Mouse (Mus musculus) right cerebral cortex, postnatal 10 days (tissue): ENCODE measurements around the gene Pheta1.
A peak's percentile ranks its signal among the peaks of the same experiment; 100 is the strongest.

Experiments used
- DNase-seq, 2 experiments: peaks; one replicate each; pipeline ENCODE4 v3.0.0; 2021; ENCODE audit warnings: low spot score in 2 of 2

Pheta1 gene

DNA sequence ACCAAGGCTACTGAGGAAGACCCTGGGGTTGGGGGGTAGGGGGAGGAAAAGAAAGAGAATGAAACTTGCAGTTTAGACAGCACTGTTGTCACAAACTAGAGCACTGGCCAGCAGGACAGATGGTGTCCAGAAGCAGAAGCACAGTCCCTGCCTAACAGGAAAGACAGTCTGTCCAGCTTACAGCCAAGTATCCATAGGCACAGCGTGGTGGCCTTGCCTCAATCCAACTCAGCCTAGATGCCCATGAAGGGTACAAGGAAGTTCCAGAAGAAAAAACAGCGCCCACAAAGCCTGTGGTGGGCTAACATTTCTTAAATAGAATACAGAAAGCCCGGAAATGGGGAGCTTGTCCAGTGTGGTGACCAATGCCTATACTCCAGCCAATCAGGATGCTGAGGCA is 23.2 kb upstream of the Pheta1 start:
- DNase-seq = no peak

DNA sequence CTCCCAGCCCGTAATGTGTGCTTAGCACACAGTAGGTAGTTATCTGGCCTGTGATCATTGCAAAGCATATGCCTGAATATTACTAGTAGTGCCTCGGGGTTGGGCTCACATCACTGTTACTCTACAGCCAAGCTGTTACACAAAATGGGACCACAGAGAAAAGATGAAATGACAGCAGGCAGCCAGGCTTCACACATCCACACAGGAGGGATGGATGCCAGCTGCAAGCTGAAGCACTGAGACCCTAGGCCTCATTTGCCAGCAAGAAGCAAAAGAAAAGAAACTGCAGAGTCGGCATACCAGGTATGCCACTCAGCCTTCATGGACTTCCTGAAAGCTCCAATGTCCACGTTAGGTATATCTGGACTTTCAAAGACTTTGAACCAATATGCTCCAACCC is 20.9 kb upstream of the Pheta1 start:
- no peak for DNase-seq

DNA sequence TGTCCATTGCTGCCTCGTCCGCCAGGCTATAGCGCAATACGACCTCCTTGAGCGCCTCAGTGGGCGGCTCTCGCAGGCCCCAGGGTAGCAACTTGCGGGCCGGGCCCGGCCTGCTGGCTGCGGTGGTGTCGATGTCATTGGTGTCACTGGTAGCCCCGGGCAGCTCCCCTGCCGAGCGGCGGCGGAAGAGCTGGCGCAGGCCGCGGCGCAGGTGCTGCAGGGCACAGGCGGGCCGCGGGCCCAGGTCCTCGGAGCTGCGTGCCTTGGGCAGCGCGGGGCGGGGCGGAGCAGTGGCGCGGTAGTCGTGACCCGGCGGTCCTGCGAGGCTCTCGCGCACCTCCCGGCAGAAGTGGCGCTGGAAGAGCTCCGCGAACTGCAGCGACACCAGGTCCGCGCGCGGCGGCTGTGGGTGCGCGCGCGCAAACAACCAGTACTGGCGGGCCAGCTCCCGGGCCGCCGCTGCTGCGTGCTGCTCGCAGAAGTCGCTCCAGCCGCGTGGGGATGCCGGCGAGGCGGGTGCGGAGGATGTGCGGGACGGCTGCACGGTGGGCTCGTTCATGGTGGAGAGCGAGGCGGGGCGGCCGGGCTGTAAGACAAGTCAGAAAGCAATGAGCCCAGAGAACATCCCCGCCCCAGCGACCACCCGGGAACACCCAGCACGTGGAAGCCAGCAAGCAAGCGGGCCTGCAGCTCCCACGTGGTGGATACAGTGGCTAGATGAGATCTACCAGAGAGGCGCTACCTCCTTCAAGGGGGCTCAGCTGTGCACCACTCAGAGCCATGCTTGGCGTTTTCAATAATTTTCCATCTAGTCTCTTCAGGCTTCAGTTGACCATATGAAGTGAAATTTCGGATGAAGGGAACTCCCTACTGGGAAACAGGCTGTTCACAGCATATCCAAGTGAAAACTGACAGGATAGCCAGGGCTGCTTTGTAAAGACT is 20.0 kb upstream of the Pheta1 start:
- no peak for DNase-seq

DNA sequence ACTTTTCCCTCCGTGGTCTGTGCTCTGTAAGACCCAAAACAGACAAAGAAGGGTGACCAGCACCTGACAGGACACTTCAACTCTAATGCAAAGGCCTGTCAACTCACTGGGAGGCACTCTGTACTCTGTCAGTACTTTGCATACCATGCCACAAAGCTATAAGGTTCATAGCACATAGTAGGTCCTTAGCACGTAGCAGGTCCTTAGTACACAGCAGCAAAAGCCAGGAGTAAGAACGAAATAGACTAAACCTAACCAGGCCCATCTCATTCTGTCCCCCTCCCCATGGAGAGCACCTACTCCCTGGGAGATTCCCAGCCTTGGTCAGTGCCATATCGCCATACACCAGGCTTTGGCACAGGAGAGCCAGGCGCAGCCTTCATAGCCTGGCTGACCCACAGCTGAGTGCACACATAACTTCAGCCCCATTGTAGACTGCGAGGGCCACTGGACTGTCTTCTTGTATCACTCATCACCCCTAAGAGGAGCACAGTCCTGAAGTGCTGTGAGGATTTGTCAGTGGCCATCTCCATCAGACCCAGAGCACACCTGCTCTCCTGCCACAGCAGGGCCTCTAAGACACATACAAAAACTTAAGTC is 17.7 kb upstream of the Pheta1 start:
- no peak for DNase-seq

DNA sequence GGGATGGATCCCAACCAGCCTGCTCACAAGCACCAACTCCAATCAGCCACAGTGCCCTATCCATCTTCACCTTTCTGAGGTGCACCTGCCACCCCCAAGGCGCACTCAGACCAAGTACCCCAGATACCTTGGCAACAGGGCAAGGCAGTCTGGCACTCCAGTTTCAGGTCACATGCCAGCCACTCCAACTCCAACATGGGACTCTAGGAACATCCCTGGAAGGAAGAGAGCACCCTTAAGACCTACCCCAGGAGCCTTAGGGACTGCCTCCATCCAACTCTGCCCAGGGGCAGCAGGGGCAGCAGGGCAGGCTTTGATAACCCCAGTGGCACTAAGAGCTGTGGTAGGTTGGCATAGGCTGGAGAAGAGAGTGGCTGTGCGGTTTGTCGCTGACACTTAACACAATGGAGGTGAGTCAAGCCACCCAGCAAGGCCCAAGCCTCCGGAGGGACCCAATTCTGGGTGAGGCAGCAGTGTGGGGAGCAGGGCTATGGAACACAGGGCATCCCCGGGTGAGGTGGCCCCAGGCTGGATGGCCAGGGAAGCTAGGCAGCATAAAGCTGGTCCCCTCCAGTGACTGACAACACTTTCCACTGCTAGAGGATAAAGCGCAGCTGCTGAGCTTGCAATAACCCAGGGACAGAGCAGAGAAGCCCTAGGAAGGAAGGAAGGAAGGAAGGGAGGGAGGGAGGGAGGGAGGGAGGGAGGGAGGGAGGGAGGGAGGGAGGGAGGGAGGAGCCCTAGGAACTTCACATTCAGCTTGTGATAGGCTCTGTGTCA is 16.2 kb upstream of the Pheta1 start:
- DNase-seq = no peak

DNA sequence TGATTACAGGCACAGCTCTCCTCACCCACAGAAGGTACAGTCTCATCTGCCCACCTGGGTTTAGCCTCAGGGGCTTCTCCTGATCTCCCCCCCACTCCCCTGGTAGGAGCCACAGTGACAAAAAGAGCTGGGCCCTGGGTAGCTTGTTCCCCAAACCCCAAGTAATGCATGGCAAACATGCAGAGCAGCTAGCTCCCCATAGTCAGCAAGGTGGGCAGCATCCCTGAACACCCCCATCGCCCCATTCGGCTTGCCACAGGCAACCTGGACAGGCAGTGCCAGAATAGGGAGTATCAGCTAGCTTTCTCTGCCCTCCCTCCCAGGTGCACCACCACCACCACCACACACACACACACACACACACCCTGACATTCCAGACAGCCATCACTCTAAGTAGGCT is 15.6 kb upstream of the Pheta1 start:
- DNase-seq = no peak

DNA sequence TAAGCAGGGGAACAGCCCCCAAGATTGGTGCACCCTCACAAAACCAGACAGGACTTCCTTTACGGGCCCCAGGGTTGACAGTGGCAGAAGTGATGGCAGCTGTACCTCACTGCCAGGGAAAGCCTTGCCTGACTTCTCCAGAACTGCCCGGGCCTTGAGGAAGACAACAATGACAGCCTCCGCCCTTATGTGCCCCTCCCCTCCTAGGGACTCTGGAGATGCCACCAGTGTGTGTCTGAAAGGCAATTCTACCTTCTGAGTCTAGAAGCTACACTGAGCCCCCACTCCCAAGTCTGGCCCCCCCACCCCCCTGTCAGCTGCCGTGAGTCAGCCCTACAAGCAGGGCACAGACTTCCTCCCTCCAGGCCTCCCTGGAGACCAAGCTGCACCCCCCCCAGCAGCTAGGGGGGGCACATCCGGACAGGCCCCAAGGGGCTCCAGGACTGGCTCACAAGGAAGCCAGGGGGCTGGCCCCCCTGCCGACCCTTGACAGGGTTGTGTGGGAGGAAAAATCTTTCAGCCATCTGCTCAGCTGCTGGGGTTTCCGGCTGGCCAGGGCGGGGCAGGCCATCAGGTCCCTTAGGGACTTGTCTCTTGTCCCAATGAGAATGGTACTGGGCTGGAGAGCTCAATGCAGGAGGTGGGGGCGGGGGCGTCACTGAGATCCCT is 15.1 kb upstream of the Pheta1 start:
- no peak for DNase-seq

DNA sequence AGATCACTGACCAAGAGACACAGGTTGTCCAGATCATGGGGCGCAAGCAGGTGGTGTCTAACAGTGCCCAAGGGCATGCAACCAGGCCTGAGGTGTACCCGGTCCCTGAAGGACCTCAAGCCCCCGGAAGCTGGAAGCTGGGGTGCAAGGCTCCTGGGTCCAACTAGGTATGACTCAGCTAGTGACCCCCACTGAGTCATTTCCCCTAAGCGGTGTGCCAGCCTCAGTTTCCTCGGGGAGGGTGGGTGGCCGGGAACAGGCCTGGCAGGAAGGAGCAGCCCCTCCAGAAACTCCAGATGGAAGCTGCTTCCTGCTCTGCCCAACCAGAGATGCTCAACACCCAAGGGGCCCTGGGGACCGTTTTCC is 14.6 kb upstream of the Pheta1 start:
- DNase-seq = no peak

DNA sequence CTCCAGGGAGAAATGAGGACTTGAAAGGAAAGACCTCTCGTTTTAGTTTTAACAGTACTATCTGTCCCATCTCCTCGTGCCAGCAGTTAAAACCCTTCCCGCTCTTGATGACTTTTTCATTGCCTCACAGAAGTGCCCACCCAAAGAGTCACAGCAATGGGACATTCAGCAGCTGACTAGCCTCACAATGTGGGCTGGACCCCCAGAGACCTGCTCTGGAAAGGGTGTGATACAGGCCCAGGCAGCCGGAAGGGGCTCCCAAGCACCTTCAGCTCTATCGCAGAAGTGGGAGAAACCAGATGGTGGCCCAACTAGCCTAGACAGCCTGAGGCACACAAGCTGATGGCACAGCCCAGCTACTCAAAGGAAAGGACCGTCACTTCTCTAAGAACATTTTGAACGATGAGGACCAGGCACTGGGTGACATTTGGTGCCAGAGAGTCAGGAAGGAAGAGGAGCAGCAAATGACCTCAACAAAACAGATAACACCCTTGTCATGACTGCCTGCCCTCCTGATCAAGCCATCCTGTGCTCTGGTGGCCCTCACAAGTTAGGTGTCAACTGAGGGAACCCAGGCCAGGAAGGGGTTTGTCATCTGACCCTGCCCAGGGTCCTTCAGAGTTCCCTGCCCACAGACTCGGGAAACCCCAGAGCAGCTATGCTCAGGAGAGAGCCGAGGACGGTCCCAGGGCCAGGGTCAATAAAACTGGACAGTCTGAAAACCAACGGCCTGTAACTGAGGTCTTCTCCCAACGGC is 13.6 kb upstream of the Pheta1 start:
- DNase-seq = no peak

DNA sequence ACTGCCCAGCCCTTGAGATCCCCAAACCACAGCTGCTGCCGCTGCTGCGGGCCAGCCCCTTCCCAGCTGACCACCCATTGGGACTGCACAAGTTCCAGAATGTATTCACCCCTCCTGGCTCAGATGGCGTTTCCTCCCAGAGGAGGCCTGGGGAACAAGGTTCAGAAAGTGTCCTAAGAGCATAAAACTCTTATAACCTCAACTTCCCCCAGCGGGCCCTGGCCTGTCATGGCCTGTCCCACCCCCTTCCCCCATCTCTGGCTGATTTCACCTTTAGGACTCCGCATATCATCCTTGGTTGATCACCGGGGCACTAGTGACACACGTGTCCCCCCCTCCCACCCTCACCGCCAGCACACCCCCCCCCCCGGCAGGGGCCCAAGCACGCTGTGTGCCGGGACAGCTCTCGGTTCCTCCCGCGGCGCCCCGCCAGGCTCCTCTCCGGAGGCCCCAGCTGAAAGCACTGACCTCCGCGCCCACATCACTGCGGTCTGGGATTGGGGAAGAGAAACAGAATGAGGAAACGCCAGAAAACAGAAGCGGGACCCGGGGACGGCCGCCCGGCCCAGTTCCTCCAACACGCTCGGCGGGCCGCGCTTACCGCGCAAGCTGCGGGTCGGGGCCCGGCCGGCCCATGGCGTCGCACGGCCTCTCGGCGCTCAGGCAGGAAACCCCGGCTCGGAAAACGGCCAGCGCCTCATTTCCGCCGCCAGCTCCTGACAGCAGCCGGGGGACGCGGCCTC is 12.7 kb upstream of the Pheta1 start:
- DNase-seq = peak; percentile 76 to 77

DNA sequence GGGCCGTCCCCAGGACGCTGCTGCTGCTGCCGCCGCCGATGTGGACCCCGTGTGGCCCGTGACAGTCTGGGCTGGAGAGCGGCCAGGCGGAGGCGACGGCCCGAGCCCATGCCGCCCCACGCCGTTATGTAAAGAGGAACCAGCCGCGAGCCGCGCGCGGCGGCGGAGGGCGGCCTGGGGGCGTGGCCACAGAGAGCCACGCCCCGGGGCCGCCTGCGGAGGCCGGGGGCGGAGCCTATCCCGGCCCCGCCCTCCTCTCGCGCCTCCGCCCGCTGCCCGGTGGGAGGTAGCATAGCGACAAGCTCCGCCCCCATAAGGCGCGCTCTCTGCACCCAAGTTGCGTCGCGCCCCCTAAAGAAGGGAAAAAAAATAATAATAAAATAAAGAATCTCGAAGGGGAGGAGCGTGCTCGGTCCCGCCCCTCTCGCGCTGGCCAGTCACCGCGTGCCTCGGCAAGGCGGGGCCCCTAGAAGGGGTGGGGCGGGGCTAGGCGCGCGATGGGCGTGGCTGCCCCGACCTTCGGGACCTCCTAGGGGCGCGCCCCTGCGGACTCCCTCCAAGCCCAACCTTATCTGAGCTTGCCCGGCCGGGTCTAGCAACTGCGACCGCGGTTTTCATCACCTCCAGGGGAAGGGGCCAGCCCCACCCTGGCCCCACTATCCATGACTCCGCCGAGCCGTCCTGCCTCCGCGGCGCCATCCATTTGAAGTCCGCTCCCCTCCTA is 11.9 kb upstream of the Pheta1 start:
- DNase-seq = peak; percentile 87 to 88

DNA sequence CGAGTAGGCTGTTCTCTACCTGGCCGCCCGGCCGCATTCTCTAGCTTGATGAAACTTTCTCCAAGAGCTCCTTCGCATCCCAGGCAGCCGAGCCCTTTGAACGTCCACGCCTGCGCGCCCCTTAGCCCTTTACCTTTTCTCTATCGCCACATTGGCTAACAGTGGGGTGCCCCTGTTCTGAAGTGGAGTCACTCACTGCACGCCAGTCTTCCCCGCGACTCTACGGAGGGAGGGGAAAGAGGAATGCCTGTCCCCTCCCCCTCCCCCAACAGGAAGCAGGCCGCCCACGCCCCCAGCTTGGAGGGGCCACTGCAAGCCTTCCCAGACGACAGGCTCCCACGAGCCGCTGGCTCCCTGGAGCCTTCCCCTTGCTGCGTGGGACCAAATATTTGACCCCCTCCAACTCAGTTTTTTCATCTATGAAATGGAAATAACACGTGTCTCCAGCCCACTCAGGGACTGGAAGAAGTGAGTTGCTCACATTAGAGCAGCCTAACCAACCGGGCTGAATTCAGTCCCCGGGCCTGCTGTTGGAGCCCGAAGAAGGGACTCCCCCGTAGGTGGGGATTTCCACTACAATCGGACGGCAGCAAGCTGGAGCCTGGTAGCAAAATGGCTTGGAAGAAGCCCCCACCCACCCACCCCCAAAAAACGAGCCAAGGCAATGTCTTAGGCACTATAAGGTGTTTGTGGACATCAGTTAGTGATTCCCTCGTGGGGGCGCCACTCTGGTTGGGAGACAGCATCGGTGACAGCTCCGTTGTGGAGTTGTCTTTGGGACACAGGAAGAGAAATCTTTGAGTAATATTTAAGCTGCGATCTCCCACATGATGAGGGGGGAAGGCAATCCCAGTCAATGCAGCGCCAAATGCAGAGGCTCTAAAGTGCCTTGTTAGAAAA is 11.1 kb upstream of the Pheta1 start, which contains the start of gene Sh2b3:
TSS of gene Sh2b3 (minus strand) at position 206 of the 900 bp plus-strand sequence.
- no peak for DNase-seq

DNA sequence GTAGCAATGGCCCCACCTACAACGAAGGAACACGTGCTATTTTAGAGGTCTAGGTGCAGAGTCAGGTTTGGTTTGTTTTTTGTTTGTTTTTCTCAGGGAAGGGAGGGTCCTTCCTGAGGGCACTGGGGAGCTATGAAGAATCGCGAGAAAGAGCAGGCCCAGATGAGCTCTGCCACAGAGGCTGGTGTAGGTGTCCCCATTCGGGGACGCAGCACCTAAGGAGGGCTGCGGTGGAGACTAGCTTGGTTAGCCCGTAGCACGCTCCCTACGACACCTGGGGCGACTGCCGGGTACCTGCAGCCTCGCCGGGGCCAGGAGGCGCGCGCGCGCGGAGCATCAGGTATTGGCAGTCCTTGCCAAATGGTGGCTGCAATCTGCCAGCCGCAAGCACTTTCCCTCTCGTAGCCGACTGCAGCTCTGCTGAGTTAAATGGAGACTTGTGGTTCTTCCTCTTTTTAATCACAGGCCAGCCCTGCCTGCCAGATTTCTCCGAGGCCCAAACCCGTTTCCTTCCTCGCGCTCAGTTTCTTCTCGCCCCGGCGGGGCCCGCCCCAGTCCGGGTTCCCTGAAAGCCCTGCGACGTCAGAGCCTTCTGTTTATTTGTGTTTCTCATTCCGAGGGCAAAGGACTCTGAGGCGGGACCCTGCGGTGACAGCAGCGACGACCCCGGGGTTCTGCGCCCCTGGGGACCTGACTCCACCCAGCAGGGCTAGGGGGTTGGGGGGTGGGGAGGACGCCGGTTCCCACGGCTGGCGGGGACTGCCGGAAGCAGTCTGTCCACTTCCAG is 10.2 kb upstream of the Pheta1 start:
- peak; percentile 71 to 78 for DNase-seq

DNA sequence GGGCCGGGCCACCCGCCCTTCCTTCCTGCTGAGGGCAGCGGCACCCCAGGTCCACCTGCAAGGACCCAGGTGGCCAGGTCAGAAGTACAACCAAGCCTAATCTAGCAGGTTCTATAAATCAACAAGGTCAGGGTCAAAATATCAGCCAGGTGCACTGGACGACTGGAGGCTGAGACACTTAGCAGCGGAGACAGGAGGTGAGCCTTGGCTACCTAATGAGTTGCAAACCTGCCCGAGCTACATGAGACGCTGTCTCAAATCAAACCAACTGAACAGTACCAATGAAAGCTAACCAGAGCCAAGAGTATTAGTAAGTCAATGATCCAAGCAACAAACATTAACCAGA is 9.7 kb upstream of the Pheta1 start:
- DNase-seq = no peak

DNA sequence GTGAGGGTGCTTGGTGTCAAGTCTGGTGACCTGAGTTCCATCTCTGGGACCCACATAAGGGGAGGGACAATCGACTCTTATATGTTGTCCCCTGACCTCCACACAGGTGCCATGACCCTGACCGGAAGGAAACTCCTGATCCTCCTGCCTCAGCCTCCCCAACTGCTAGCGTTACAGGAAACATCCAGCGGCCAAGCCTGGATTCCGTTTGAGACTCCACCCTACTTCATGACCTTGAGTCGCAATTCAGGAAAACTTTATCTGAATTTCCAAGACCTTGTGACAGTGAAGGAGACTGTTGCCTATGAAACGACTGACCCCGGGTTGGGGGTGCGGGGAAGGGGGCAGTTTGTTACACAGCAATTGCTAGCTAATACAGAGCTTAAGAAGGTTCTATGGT is 7.3 kb upstream of the Pheta1 start:
- no peak for DNase-seq

DNA sequence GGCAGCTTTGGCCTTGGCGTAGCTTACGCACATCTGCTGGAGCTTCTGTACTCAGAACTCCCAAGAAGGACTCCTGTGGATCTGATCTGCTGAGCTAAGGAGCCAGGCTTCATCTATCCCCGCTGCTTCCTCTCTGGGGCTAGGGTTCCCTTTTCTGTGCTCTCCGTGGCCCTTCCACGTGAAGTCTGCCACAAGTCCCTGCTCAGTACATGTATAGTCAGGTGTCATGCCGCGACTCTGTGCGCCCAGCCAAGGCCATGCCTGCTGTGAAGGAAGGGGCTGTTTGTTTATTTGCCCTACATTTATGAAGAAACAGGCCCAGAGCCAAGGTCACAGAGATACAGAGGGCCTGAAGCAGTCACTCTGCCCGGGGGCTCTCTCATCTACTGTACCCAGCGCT is 6.8 kb upstream of the Pheta1 start:
- DNase-seq = no peak

DNA sequence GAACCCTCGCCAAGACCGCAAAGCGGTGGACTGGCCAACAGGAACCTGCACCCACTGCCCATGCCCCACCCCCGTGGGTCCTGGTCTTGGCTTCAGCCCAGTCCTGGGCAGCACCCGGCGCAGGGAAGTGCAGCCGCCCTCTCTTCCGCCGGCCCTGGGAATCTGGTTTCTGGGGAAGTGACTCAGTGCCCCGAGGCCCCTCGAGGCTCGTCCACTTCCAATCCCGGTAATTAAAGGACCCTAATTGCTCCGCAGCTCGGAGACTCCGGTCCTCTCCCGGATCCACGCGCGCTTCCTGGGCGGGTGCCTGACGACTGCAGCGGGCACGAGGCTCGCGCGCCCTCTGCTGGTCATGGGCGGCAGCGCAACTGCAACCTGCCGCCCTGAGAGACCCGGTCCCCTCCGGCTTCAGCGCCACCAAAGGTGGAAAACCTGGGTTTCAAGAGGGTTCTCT is 6.1 kb upstream of the Pheta1 start:
- DNase-seq = peak; percentile 82 to 88
